Mouse (Mus musculus) telencephalon, adult 2 months (tissue): ENCODE measurements at regions not wholly inside any gene's neighbourhood (a gene's known extent, or its start where the extent isn't known, plus 50 kb on each side); places are given as distances from the start of the nearest gene placed in this dataset.
A peak's percentile ranks its signal among the peaks of the same experiment; 100 is the strongest.

ENCODE experiments used
- DNase-seq: peaks from one replicate; pipeline ENCODE4 v3.0.0-alpha.2; 2011; ENCODE audit warnings: low read depth, low spot score

GRCm38 (mm10) chr12:7382455-7382854 lies 595.0 kb upstream of the Apob start:
- DNase-seq, result peak; percentile 40

GRCm38 (mm10) chr12:7403800-7404199 lies 573.6 kb upstream of the Apob start:
- no peak for DNase-seq

- peak; percentile 34 for DNase-seq
These were observed 565.6 kb upstream of the Apob start for GRCm38 (mm10) chr12:7411810-7412209.

- DNase-seq, result no peak
These were observed 557.2 kb upstream of the Apob start for GRCm38 (mm10) chr12:7420276-7420675.

- DNase-seq, result peak; percentile 75
These were observed 555.5 kb upstream of the Apob start for GRCm38 (mm10) chr12:7421826-7422540.

GRCm38 (mm10) chr12:7430981-7431380 lies 546.5 kb upstream of the Apob start:
- DNase-seq, result no peak

GRCm38 (mm10) chr12:7445238-7445637 lies 532.2 kb upstream of the Apob start:
- DNase-seq, result peak; percentile 55

- no peak for DNase-seq
These were observed 526.9 kb upstream of the Apob start for GRCm38 (mm10) chr12:7450506-7450905.

GRCm38 (mm10) chr12:7457036-7457435 lies 520.4 kb upstream of the Apob start:
- no peak for DNase-seq

GRCm38 (mm10) chr12:7457544-7457943 lies 519.9 kb upstream of the Apob start:
- no peak for DNase-seq

- no peak for DNase-seq
These were observed 512.5 kb upstream of the Apob start for GRCm38 (mm10) chr12:7464947-7465346.

GRCm38 (mm10) chr12:7512579-7513248 lies 464.7 kb upstream of the Apob start:
- DNase-seq, result no peak

GRCm38 (mm10) chr12:7537389-7537788 lies 440.1 kb upstream of the Apob start:
- no peak for DNase-seq

- DNase-seq, result peak; percentile 31
These were observed 434.0 kb upstream of the Apob start for GRCm38 (mm10) chr12:7543281-7543981.

GRCm38 (mm10) chr12:7548759-7549158 lies 428.7 kb upstream of the Apob start:
- no peak for DNase-seq

- no peak for DNase-seq
These were observed 417.2 kb upstream of the Apob start for GRCm38 (mm10) chr12:7560245-7560644.

- DNase-seq, result no peak
These were observed 401.4 kb upstream of the Apob start for GRCm38 (mm10) chr12:7576081-7576480.

GRCm38 (mm10) chr12:7587501-7587900 lies 389.9 kb upstream of the Apob start:
- no peak for DNase-seq

- no peak for DNase-seq
These were observed 366.0 kb upstream of the Apob start for GRCm38 (mm10) chr12:7611272-7612092.

- no peak for DNase-seq
These were observed 340.9 kb upstream of the Apob start for GRCm38 (mm10) chr12:7636417-7637175.

- DNase-seq, result no peak
These were observed 339.8 kb upstream of the Apob start for GRCm38 (mm10) chr12:7637629-7638028.
